In genomic region chr6:93065366-93065765, GRCm38 (mm10) we compare ENCODE assay signal across 11 mouse cellular contexts.
DNase-seq lines count a peak whose midpoint lies in the region; ATAC-seq lines count a peak whose summit lies in the region.
"Had no signal": no experiment of that assay in that cellular context is flagged by ENCODE, and none has a peak within 500 bp of the region (broad histone marks: within the 10 kb centered on the region; RNA-seq: fewer than 3 reads in every experiment).

No protein-coding gene starts in this region.

- no peaks in the 10 kb centered on the region for H3K36me3 ChIP-seq in embryonic facial prominence, embryonic 14.5 days (ENCODE audit: control insufficient read depth, insufficient read depth, low read length)
- H3K36me3 ChIP-seq in embryonic facial prominence, embryonic 10.5 days (replicated peaks) = no peaks in the 10 kb centered on the region
- no peaks in the 10 kb centered on the region for H3K36me3 ChIP-seq in liver, embryonic 12.5 days
- no peaks in the 10 kb centered on the region for H3K36me3 ChIP-seq in lung, embryonic 16.5 days (ENCODE audit: control insufficient read depth, insufficient read depth, low read length)
- H3K36me3 ChIP-seq in forebrain, embryonic 11.5 days (ENCODE audit: control insufficient read depth, insufficient read depth, low read length) = no peaks in the 10 kb centered on the region
- H3K36me3 ChIP-seq: liver, embryonic 13.5 days had no signal

- no peak for ATAC-seq in embryonic facial prominence, embryonic 14.5 days (ENCODE audit: low read depth)
- ATAC-seq in liver, embryonic 12.5 days = no peak
- peak; percentile 72 for ATAC-seq in lung, embryonic 16.5 days (ENCODE audit: low read depth)
- no peak for ATAC-seq in forebrain, embryonic 11.5 days (replicated peaks; ENCODE audit: low FRiP score)
- ATAC-seq: forebrain, embryonic 13.5 days; midbrain, embryonic 16.5 days had no signal

- no peaks in the 10 kb centered on the region for H3K27me3 ChIP-seq in embryonic facial prominence, embryonic 14.5 days (replicated peaks; ENCODE audit: control insufficient read depth, insufficient read depth, low read length)
- H3K27me3 ChIP-seq in embryonic facial prominence, embryonic 10.5 days (replicated peaks; ENCODE audit: low read depth, poor library complexity, severe bottlenecking) = no peaks in the 10 kb centered on the region; the same call in 1 of the 2 replicates
- H3K27me3 ChIP-seq in liver, embryonic 12.5 days (replicated peaks) = no peaks in the 10 kb centered on the region
- no peaks in the 10 kb centered on the region for H3K27me3 ChIP-seq in lung, embryonic 16.5 days (ENCODE audit: control insufficient read depth, insufficient read depth, low read depth, low read length)
- H3K27me3 ChIP-seq in forebrain, embryonic 11.5 days (ENCODE audit: control insufficient read depth, insufficient read depth, low read length) = no peaks in the 10 kb centered on the region
- H3K27me3 ChIP-seq: forebrain, embryonic 13.5 days; liver, embryonic 13.5 days had no signal

- no peaks in the 10 kb centered on the region for H3K9me3 ChIP-seq in embryonic facial prominence, embryonic 14.5 days (ENCODE audit: control insufficient read depth, low read length)
- H3K9me3 ChIP-seq in embryonic facial prominence, embryonic 10.5 days = no peaks in the 10 kb centered on the region
- no peaks in the 10 kb centered on the region for H3K9me3 ChIP-seq in liver, embryonic 12.5 days (replicated peaks)
- H3K9me3 ChIP-seq in lung, embryonic 16.5 days (ENCODE audit: control insufficient read depth, low read length) = no peaks in the 10 kb centered on the region
- no peaks in the 10 kb centered on the region for H3K9me3 ChIP-seq in forebrain, embryonic 11.5 days (ENCODE audit: control insufficient read depth, low read length)
- H3K9me3 ChIP-seq: forebrain, embryonic 13.5 days; liver, embryonic 13.5 days had no signal

- no peak overlapping the region for H3K4me3 ChIP-seq in embryonic facial prominence, embryonic 14.5 days (ENCODE audit: low read depth, low read length)
- H3K4me3 ChIP-seq in embryonic facial prominence, embryonic 10.5 days = no peak overlapping the region
- H3K4me3 ChIP-seq in liver, embryonic 12.5 days = no peak overlapping the region
- H3K4me3 ChIP-seq in lung, embryonic 16.5 days (ENCODE audit: low read length) = no peak overlapping the region
- no peak overlapping the region for H3K4me3 ChIP-seq in forebrain, embryonic 11.5 days (ENCODE audit: low read depth, low read length)
- H3K4me3 ChIP-seq: forebrain, embryonic 13.5 days; liver, embryonic 13.5 days had no signal

- H3K4me2 ChIP-seq in embryonic facial prominence, embryonic 14.5 days (ENCODE audit: low read depth, low read length) = no peak overlapping the region
- H3K4me2 ChIP-seq in liver, embryonic 12.5 days = no peak overlapping the region
- no peak overlapping the region for H3K4me2 ChIP-seq in lung, embryonic 16.5 days (ENCODE audit: low read depth, low read length)
- H3K4me2 ChIP-seq in forebrain, embryonic 11.5 days (ENCODE audit: low read depth, low read length, severe bottlenecking) = no peak overlapping the region

- 70% methylated on average over 6 of the region's 6 CpGs for WGBS in embryonic facial prominence, embryonic 14.5 days
- 88% methylated on average over 6 of the region's 6 CpGs for WGBS in embryonic facial prominence, embryonic 10.5 days
- 80% methylated on average over 6 of the region's 6 CpGs for WGBS in liver, embryonic 12.5 days (ENCODE audit: insufficient replicate concordance)
- 43% methylated on average over 6 of the region's 6 CpGs for WGBS in lung, embryonic 16.5 days
- WGBS in forebrain, embryonic 11.5 days = 88% methylated on average over 6 of the region's 6 CpGs

- peak; percentile 56 for DNase-seq in embryonic facial prominence, embryonic 14.5 days (ENCODE audit: low spot score)
- no peak for DNase-seq in embryonic facial prominence, embryonic 10.5 days (ENCODE audit: low spot score)
- DNase-seq in liver = peak; percentile 13
- DNase-seq in kidney, adult 9 months = peak; percentile 30
- no peak for DNase-seq in forebrain, embryonic 11.5 days (ENCODE audit: low spot score)
- DNase-seq in adipocyte (ENCODE audit: low spot score) = no peak
- DNase-seq: liver, embryonic 13.5 days had no signal

- no peak overlapping the region for H3K9ac ChIP-seq in embryonic facial prominence, embryonic 14.5 days (ENCODE audit: low read depth, low read length)
- H3K9ac ChIP-seq in liver, embryonic 12.5 days = no peak overlapping the region
- H3K9ac ChIP-seq in lung, embryonic 16.5 days (ENCODE audit: low read length) = no peak overlapping the region
- H3K9ac ChIP-seq in forebrain, embryonic 11.5 days (ENCODE audit: low read length) = no peak overlapping the region
- H3K9ac ChIP-seq: forebrain, embryonic 13.5 days; liver, embryonic 13.5 days had no signal

- H3K4me1 ChIP-seq in embryonic facial prominence, embryonic 14.5 days (ENCODE audit: control insufficient read depth, insufficient read depth, low read length) = peaks cover 17% of the 10 kb centered on the region
- H3K4me1 ChIP-seq in embryonic facial prominence, embryonic 10.5 days = peaks cover 33% of the 10 kb centered on the region
- H3K4me1 ChIP-seq in liver, embryonic 12.5 days = no peaks in the 10 kb centered on the region
- peaks cover 26% of the 10 kb centered on the region for H3K4me1 ChIP-seq in lung, embryonic 16.5 days (replicated peaks; ENCODE audit: control insufficient read depth, insufficient read depth, low read length)
- H3K4me1 ChIP-seq in forebrain, embryonic 11.5 days (replicated peaks; ENCODE audit: control insufficient read depth, insufficient read depth, low read length) = peaks cover 9% of the 10 kb centered on the region
- H3K4me1 ChIP-seq: liver, embryonic 13.5 days had no signal

- H3K27ac ChIP-seq in embryonic facial prominence, embryonic 14.5 days (replicated peaks; ENCODE audit: low read depth, low read length) = 0 out of 2 replicates have a peak overlapping the region, but pooled peaks have one; percentile 72
- no peak overlapping the region for H3K27ac ChIP-seq in embryonic facial prominence, embryonic 10.5 days (replicated peaks)
- no peak overlapping the region for H3K27ac ChIP-seq in liver, embryonic 12.5 days
- H3K27ac ChIP-seq in lung, embryonic 16.5 days (ENCODE audit: low read length) = peak overlapping the region; percentile 57
- no peak overlapping the region for H3K27ac ChIP-seq in forebrain, embryonic 11.5 days (ENCODE audit: low read depth, low read length)
- H3K27ac ChIP-seq: liver, embryonic 13.5 days had no signal

Comparison
In these comparisons a context has a peak if more than half of its experiments do, and no peak if none do; other contexts are left out.
1. DNase-seq: peak in embryonic facial prominence, embryonic 14.5 days (single experiment), liver (single experiment) and kidney, adult 9 months (single experiment); none in embryonic facial prominence, embryonic 10.5 days (single experiment), forebrain, embryonic 11.5 days (single experiment) and adipocyte (single experiment).
2. H3K27ac ChIP-seq: peak in embryonic facial prominence, embryonic 14.5 days (single experiment) and lung, embryonic 16.5 days (single experiment); none in embryonic facial prominence, embryonic 10.5 days (single experiment), liver, embryonic 12.5 days (single experiment) and forebrain, embryonic 11.5 days (single experiment).